Mouse (Mus musculus) bone marrow macrophage, adult 2 months (primary cell): ENCODE measurements around the gene Hist2h2ab.
"Not testable (repeated sequence)": the region's sequence is repeated elsewhere in the genome, so short reads cannot be mapped to it uniquely, and the experiment has no call there.

Experiments
- CTCF ChIP-seq: IDR thresholded peaks from 2 replicates; pipeline ENCODE4 v1.5.1; 2012; ENCODE audit warnings: low read depth, mild to moderate bottlenecking, low read length, moderate library complexity
- POLR2A ChIP-seq: IDR thresholded peaks from 2 replicates; pipeline ENCODE4 v1.6.1; 2012; ENCODE audit warnings: mild to moderate bottlenecking, low read depth, low read length, borderline replicate concordance

DNA sequence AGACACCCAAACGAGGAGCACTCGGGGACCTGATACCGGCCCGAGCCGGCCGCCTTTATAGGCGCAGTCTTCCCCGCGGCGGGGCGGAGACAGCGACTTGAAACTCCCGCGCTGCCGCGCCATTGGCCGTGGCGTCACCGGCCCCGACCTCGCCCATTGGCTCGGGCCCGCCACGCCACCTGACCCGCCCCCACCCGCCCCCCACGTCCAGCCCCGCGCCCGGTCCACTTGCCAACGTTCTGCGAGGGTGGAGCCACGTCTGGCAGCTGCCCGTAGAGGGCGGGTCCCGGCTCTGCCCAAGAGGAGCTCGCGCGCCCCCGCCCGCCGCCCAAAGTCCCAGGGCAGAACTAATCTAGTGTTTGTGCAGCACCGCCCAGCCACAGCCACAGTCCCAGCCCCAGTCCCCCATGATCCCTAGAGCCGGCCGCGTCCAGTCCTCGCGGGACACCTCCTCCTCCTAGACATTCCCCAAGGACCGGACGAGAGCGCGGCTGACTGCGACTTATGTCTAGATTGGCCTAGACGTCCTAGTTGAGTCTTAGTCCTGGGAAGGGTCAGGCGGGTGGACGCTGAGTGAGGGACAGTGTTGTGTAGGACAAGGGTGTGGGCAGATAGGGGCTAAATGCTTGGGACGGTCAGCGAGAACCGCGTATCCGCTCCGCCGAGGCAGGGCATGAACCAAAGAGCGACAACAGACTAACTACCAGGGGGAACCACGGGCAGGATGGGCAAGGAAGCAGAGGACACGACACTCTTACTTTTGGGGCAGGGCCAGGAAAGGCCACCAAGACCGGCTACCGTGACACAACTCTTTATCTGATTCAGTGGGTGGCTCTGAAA is 19.5 kb downstream of the Hist2h2ab start, which contains the start of gene Hist2h3c2:
- not testable (repeated sequence) for TF ChIP-seq CTCF, POLR2A
